Mouse (Mus musculus): ENCODE results near the gene 4933424G06Rik.
A peak's percentile ranks its signal among the peaks of the same experiment; 100 is the strongest.

4933424G06Rik gene

DNA sequence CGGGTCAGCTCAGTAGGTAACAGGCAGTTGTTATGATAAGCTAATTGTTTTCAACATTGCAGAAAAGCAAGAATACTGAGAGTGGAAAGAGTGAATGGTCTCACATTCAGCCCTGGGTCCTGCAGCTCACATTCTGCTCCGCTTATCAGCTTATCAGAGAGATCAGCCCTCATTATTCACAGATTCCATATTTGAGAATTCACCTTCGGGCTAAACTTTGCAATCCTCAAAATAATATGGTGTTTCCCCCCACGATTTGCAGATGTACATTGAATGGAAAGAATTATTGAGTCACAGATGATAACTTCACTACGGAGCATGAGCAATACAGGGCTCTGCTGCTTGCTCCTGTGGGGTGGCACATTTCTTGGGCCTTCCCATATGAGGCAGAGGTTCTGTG, 58.8 kb downstream of the 4933424G06Rik start:
- no peak for DNase-seq (ENCODE audit: low spot score in 2 of 2)

DNA sequence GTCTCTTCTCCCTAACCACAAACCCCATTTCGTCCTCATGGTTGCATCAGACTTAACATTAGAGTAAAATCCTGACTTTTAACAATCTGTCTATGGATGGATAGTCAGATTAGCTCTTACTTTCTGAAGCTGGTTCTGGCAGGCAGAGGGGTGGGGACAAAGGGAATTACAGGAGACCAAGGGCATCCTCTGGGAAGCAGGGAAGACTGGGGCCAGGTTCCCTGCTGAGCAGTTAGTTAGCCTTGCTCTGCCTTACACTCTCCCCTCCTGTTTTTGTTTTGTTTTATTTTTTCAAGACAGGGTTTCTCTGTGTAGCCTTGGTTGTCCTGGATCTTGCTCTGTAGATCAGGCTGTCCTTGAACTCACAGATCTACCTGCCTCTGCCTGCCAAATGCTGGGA, 60.0 kb downstream of the 4933424G06Rik start:
- no peak for DNase-seq (ENCODE audit: low spot score in 2 of 2)

DNA sequence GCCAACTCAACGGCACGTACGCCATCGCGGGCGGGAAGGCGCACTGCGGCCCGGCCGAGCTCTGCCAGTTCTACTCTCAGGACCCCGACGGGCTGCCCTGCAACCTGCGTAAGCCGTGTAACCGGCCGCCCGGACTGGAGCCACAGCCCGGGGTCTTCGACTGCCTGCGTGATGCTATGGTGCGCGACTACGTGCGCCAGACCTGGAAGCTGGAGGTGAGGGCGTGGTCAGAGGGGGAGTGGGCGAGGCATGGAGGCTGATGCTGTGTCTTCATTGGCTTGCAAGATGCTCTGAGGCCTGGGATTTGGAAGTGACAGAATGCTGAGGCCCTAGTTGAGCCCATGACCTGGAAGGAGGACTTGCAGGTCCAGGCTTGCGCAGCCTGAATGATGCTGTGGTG, 61.0 kb downstream of the 4933424G06Rik start:
- no peak for DNase-seq (ENCODE audit: low spot score in 2 of 2)

DNA sequence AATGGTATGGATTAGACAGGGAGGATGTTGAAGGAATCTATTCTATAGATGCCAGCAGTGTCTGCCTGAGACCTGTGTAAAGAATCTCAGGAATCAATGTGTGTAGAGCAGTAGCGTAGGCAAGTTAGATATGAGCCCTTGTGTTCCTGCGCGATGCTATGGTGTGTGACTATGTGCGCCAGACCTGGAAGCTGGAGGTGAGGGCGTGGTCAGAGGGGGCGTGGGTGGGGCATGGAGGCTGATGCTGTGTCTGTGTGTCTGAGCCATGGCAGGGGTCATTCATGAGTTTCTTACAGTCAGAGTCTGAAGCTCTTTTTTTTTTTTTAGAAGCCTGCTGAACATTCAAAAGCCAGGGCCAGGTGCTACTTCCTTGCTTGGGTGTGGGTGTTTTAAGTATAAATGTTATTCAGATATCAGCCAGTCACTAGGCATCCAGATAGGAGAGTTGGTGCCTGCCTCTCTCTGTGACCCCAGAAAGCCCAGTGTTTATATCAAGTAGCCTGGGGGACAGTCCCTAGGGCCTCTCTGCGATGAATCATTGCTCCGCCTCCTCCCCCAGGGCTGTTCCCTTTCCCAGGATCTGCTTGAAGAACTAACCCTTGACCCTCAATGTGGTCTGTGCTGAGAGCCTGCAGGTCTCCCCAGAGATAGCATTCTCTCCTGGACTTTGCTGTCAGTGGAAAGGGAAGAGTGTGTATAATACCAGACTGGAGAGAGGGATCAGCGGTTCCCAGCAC, 62.4 kb downstream of the 4933424G06Rik start:
- DNase-seq (ENCODE audit: low spot score in 2 of 2): no peak

DNA sequence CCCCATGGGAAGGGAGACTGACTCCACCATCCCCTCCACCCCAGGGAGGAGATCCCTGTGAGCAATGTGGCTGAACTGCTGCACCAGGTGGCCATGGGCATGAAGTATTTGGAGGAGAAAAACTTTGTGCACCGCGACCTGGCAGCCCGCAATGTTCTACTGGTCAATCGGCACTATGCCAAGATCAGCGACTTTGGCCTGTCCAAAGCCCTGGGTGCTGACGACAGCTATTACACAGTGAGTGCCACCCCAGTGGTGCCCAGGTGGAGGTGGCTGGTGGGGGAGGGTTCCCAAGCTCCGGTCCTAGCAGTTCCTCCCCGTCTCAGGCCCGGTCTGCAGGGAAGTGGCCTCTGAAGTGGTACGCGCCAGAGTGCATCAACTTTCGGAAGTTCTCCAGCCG, 70.8 kb downstream of the 4933424G06Rik start:
- DNase-seq (ENCODE audit: low spot score in 2 of 2): no peak

DNA sequence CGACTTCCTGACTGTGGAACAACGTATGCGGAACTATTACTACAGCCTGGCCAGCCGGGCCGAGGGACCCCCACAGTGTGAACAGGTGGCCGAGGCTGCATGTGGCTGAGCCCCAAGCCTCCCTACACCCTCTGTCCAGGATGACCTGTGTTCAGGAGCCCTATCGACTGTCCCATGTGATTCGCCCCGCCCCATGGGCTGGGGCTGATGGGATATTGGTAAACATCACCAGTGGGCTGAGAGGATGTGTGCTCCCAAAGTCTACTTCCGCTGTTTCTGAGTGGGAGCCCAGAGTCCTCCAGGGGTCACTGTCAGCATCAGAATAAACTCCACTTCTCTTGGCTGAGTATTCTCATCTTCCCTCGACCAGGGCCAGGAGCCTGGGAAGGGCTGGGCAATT, 72.5 kb downstream of the 4933424G06Rik start:
- DNase-seq (ENCODE audit: low spot score in 2 of 2): no peak

DNA sequence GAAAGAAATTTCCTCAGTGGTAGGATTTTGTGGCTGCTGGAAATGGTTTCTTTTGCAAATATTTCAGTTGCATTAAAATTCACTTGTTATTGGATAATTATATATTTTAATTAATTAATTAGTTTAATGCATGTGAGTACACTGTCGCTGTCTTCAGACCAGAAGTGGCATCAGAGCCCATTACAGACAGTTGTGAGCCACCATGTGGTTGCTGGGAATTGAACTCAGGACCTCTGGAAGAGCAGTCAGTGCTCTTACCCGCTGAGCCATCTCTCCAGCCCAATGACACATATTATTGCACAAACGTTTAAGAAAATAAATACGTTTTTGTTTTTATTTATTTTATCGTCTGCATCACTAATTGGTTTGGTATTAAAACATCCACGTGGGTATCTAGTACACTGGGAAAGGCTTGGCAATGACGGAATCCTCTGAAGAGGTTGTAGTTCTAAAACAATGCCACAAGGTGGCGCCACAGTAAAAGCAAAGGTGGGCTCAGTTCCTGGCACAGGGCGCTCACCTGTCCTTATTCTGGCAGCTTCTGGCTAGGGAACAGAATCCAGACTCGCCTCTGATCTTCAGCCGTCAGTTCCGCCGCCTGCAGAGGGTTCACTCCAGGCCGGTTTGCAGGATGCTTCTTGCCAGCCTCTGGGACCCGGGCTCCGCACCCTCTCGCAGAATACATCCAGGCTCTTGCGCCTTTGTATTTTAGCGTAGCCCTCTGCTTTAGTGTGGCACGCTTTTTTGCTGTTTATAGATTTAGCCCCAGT, 74.6 kb downstream of the 4933424G06Rik start:
- DNase-seq (ENCODE audit: low spot score in 2 of 2): peak; percentile 89 to 92

DNA sequence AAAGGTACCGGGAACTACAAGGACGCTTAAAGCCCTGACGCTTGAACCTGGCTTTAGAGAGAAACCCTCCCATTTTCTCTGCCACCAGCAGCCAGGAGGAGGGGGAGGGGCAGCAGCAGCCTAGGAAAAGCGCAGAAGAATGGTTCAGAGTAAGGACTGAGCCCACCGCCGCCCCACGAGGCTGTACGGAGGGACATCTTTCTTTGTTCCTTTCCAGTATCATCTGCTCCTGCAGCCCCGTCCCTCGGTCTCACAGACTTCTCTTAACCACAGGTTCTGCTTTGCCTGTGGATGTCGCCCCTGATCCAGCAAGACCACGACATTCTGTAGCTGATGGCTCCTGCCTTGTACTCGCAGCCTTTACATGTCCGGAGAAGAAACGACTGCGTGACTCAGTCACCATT, 75.3 kb downstream of the 4933424G06Rik start:
- DNase-seq (ENCODE audit: low spot score in 2 of 2): peak; percentile 75 to 76

DNA sequence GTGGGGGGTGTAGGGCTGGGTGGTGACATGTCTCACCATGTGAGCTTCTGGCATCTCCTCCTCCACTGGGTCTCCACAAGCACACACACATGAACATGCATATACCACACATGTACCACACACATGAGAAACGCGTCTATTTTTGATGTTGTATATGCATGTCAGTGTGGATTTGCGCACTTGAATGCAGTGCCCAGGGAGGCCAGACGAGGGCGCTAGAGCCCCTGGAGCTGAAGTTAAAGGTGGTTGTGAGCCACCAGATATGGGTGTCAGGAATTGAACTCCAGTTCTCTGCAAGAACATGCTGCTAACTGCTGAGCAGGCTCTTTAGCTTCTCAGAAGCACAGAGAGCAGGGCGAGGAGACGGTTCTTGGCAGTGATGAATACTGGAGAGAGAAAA, 76.4 kb downstream of the 4933424G06Rik start:
- DNase-seq (ENCODE audit: low spot score in 2 of 2): no peak

DNA sequence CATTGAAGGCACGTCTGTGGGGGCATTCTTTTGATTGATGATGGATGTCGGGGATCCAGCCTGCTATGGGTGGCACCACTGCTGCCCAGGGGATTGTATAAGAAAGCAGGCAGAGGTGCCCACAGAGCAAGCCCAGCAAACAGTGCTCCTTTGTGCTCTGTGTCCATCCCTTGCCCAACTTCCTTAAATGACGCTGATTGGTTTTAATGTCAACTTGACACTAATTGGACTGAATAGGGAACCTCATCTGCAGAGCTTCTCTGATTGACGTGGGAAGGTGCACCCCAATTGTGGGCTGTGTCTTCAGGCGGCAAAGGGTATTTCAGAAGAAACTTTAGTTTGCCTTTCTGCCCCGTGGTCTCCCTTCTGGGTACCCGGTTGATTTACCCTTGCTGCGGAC, 79.5 kb downstream of the 4933424G06Rik start:
- no peak for DNase-seq (ENCODE audit: low spot score in 2 of 2)

DNA sequence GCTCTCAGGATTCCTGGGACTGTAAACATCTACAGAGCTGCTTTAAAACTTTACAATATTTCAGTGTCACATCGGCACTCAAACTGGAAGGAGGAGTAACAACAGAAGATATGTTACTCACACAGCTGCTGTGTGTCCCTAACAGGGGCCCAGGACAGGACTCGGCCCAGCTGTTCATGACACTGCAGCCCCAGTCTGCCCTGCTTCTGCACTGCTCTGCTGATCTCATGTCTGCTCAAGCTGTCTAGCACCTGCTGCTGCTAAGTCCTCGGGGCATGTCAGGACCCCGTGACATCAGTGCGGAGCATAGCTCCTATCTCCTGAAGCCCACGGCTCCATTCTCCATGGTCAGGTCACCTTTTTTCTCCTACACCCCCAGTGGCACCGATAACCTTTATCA, 86.8 kb downstream of the 4933424G06Rik start:
- DNase-seq (ENCODE audit: low spot score in 2 of 2): no peak

DNA sequence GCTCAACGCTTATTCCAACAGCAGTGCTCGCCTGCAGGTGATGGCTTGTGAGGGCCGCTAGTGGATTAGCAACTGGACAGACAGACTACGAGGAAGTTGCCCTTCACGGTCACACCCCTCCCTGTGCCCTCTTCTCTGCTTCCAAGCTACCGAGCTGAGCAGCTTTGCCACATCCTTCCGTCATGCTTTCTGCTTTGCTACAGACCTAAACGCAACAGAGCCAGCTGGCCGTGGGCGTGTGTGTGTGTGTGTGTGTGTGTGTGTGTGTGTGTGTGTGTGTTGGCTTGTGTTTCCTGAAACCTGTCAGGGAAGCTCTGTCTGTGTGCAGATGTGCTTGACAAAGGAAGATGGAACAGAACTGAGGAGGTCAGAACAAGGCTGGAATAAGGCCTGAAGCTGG, 87.5 kb downstream of the 4933424G06Rik start:
- peak; percentile 78 to 81 for DNase-seq (ENCODE audit: low spot score in 2 of 2)

DNA sequence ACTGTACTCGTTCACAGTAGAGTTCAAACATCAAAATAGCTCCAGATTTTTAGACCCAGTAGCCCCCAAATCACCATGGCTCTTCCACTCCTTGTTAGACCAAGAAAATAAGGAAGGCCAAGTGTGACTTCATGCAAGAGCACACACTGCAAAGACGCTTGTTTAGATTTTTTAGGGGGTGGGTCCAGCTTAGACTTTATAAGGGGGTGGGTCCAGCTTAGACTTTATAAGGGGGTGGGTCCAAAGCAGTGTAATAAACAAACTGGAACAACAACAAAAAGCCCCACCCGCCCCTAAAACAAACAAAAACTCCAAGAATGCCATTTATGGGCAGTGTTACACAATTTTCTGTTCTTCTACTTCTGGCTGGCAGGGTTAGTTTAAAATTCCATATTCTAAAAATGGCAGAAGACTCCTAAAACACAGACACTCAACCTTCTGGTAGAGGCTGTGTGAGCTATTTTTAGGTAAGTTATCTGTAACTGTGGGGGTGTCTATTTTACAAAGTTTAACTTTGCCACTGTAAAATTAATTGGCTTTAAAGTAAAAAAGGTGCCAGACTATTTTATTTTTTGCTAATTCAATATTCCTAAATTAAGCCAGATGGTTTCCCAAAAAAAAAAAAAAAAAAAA, 90.5 kb downstream of the 4933424G06Rik start:
- DNase-seq (ENCODE audit: low spot score in 2 of 2): no peak

DNA sequence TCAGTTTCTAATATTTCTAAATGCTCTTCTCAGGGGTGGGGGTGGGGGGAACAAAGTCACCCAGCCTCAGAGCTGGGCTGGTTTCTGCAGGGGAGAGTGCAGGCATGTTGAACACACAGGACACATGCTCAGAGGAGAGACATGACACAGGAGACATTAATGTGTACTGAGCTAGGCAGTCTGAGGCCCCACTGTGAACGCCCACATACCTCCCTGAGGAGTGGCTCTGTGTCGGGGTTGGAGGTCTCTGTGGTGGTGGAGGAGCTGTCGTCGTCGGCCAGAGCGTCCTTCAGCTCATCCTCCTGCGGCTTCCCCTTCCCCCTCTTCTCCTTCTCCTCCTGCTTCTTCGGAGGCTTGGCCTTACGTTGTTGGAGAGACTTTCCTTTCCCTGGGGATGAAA, 94.3 kb downstream of the 4933424G06Rik start:
- DNase-seq (ENCODE audit: low spot score in 2 of 2): no peak

DNA sequence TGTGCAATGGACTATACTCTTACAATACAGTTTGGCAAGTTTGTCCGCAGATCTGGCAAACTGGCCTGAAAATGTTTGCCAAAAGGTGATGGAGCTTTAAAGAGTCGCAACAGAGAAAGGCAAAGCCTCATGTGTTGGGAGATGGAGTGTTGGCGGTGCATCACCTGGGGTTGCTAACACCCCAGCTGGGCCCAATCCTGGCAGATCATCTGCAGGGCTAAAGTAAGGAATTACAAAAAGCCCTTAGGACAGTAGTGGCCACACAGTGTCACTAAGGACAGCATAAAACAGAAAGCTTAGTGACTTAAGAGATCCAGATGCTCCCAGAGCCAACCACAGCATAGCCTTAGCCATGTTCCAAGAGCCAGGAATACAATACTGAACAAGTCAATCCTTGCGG, 94.9 kb downstream of the 4933424G06Rik start:
- no peak for DNase-seq (ENCODE audit: low spot score in 2 of 2)

DNA sequence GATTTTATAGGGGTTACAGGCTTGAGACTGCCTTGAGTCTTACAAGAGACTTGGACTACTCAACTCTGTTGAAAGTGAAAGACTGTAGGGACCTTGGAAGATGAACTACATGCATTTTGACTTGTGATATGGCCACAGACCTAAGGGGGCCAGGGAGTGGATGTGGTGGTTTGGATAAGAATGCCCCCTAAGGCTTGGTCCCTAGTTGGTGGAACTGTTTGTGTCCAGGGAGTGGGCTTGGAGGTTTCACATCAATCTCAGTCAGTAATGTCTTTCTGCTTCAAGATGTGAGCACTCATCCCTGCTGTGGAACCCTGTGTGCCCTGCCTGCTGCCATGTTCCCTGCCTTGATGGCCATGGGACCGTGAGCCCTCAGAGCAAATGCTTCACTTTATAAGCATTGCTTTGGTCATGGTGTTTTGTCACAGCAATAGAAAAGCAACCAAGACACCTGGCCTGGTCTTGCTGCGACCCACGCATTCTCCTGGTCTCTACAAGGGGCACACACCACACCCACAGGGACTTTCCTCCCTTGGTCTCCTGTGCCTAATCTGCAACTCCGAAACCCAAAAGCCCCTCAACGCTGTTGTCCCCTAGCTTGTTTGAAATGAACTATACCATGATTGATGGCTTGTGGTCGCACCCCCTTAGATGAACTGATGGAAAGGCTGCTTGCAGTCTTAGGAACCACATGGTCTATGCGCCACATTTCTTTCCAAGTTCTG, 96.4 kb downstream of the 4933424G06Rik start:
- DNase-seq (ENCODE audit: low spot score in 2 of 2): peak in 1 of 2 experiments; percentile 16

DNA sequence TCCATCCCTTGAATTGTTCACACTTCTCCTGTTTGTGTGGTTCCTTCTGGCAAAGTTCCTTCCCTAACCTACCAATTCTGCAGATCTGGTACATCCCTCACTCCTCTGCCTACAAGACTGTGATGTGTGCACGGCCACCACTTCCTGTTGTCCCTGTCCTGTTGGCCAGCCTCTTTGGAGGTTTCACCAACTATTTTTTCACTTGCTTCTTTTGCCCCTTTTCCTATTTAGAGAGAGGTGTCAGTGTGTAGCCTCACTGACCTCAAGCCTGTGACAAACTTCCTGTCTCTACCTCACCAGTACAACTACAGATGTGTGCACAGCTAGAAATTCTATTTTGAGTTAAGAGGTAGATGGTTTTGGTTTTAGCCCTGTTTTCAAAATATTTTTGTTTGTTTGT, 97.1 kb downstream of the 4933424G06Rik start:
- no peak for DNase-seq (ENCODE audit: low spot score in 2 of 2)

All from right cerebral cortex, postnatal 10 days (tissue).